ENCODE assay signal across 17 mouse cellular contexts in genomic region chr17:49743580-49744463, GRCm38 (mm10).
DNase-seq lines count a peak whose midpoint lies in the region; ATAC-seq lines count a peak whose summit lies in the region.
"Had no signal": no experiment of that assay in that cellular context is flagged by ENCODE, and none has a peak within 500 bp of the region (broad histone marks: within the 10 kb centered on the region; RNA-seq: fewer than 3 reads in every experiment).

No protein-coding gene starts in this region.

- intact Hi-C loops in left cerebral cortex, postnatal 36 days (cut with DNase I) = no loop called here

- ATAC-seq in neural tube, embryonic 13.5 days (ENCODE audit: low read depth) = peak; percentile 43; the same call in 1 of the 2 replicates
- peak; percentile 31; the same call in 1 of the 2 replicates for ATAC-seq in hindbrain, embryonic 16.5 days
- no peak for ATAC-seq in midbrain, embryonic 14.5 days (ENCODE audit: low FRiP score, low TSS enrichment)
- ATAC-seq: forebrain, embryonic 13.5 days; intestine, postnatal 0 days; liver, postnatal 0 days had no signal

- no peak for DNase-seq in neural tube, embryonic 10.5 days (ENCODE audit: extremely low spot score, low spot score)
- peak; percentile 62 for DNase-seq in midbrain, embryonic 14.5 days
- no peak for DNase-seq in cerebellum, adult 9-10 months
- DNase-seq in left cerebral cortex, postnatal 36 days (ENCODE audit: low spot score in 2 of 2) = no peak
- DNase-seq in right cerebral cortex, postnatal 25 days = no peak
- DNase-seq: cerebellum, adult 2 months; gastrocnemius, adult 2 months; heart, adult 18-20 months; heart, postnatal 14 days; kidney, postnatal 14 days; liver, postnatal 0 days had no signal

- peak overlapping the region; percentile 59 for H3K27ac ChIP-seq in neural tube, embryonic 13.5 days (replicated peaks)
- H3K27ac ChIP-seq in hindbrain, embryonic 16.5 days (ENCODE audit: low read depth, low read length) = no peak overlapping the region
- no peak overlapping the region for H3K27ac ChIP-seq in midbrain, embryonic 14.5 days (replicated peaks; ENCODE audit: low read depth, low read length)
- H3K27ac ChIP-seq: embryonic facial prominence, embryonic 15.5 days; forebrain, embryonic 13.5 days; gastrocnemius, adult 2 months had no signal

- no peaks in the 10 kb centered on the region for H3K9me3 ChIP-seq in neural tube, embryonic 13.5 days
- no peaks in the 10 kb centered on the region for H3K9me3 ChIP-seq in hindbrain, embryonic 16.5 days (ENCODE audit: control insufficient read depth, low read length)
- no peaks in the 10 kb centered on the region; the same call in 1 of the 2 replicates for H3K9me3 ChIP-seq in midbrain, embryonic 14.5 days (ENCODE audit: control insufficient read depth, low read length)
- H3K9me3 ChIP-seq: embryonic facial prominence, embryonic 15.5 days; forebrain, embryonic 13.5 days had no signal

- H3K4me2 ChIP-seq in neural tube, embryonic 13.5 days = no peak overlapping the region
- no peak overlapping the region for H3K4me2 ChIP-seq in hindbrain, embryonic 16.5 days (ENCODE audit: low read length)
- H3K4me2 ChIP-seq in midbrain, embryonic 14.5 days (ENCODE audit: low read length) = no peak overlapping the region
- H3K4me2 ChIP-seq: embryonic facial prominence, embryonic 15.5 days; forebrain, embryonic 13.5 days had no signal

- H3K9ac ChIP-seq in neural tube, embryonic 13.5 days = no peak overlapping the region
- H3K9ac ChIP-seq in hindbrain, embryonic 16.5 days (ENCODE audit: low read depth, low read length) = no peak overlapping the region
- H3K9ac ChIP-seq in midbrain, embryonic 14.5 days (replicated peaks; ENCODE audit: low read length) = no peak overlapping the region
- H3K9ac ChIP-seq: embryonic facial prominence, embryonic 15.5 days; forebrain, embryonic 13.5 days; liver, postnatal 0 days had no signal

- 59% methylated on average over 14 of the region's 14 CpGs for WGBS in neural tube, embryonic 13.5 days
- WGBS in hindbrain, embryonic 16.5 days = 42% methylated on average over 14 of the region's 14 CpGs
- 17% methylated on average over 14 of the region's 14 CpGs for WGBS in midbrain, embryonic 14.5 days

- no peaks in the 10 kb centered on the region for H3K4me1 ChIP-seq in neural tube, embryonic 13.5 days (replicated peaks)
- H3K4me1 ChIP-seq in hindbrain, embryonic 16.5 days (ENCODE audit: control insufficient read depth, insufficient read depth, low read depth, low read length) = no peaks in the 10 kb centered on the region
- no peaks in the 10 kb centered on the region for H3K4me1 ChIP-seq in midbrain, embryonic 14.5 days (ENCODE audit: control insufficient read depth, insufficient read depth, low read length)
- H3K4me1 ChIP-seq: forebrain, embryonic 13.5 days; megakaryocyte, embryonic 14.5 days had no signal

- no peak overlapping the region for H3K4me3 ChIP-seq in neural tube, embryonic 13.5 days
- no peak overlapping the region for H3K4me3 ChIP-seq in hindbrain, embryonic 16.5 days (ENCODE audit: low read length)
- no peak overlapping the region for H3K4me3 ChIP-seq in midbrain, embryonic 14.5 days (replicated peaks; ENCODE audit: low read depth, low read length)
- H3K4me3 ChIP-seq: embryonic facial prominence, embryonic 15.5 days; forebrain, embryonic 13.5 days; gastrocnemius, adult 2 months had no signal

- no peaks in the 10 kb centered on the region for H3K27me3 ChIP-seq in neural tube, embryonic 13.5 days
- H3K27me3 ChIP-seq in hindbrain, embryonic 16.5 days (replicated peaks; ENCODE audit: control insufficient read depth, insufficient read depth, low read length) = no peaks in the 10 kb centered on the region
- no peaks in the 10 kb centered on the region for H3K27me3 ChIP-seq in midbrain, embryonic 14.5 days (ENCODE audit: control insufficient read depth, insufficient read depth, low read length)
- H3K27me3 ChIP-seq: embryonic facial prominence, embryonic 15.5 days; forebrain, embryonic 13.5 days; megakaryocyte, embryonic 14.5 days had no signal

- H3K36me3 ChIP-seq in neural tube, embryonic 13.5 days = no peaks in the 10 kb centered on the region
- no peaks in the 10 kb centered on the region for H3K36me3 ChIP-seq in hindbrain, embryonic 16.5 days (ENCODE audit: control insufficient read depth, insufficient read depth, low read length)
- no peaks in the 10 kb centered on the region for H3K36me3 ChIP-seq in midbrain, embryonic 14.5 days (ENCODE audit: control insufficient read depth, insufficient read depth, low read length)
- H3K36me3 ChIP-seq: embryonic facial prominence, embryonic 15.5 days had no signal
